Mouse (Mus musculus): ENCODE data around the gene Lrrfip1. TPM values are rescaled to one million over a fixed set of nuclear protein-coding genes. Genes with fewer than 3 reads are reported as not detected.

Gene Lrrfip1
- polyA plus RNA-seq, 1 experiment from 2014 or later: 60.4 TPM

GRCm38 (mm10) chr1:91092451-91092850 lies 93.9 kb downstream of the Lrrfip1 start:
- ATAC-seq (replicated peaks; ENCODE audit: low FRiP score, low TSS enrichment, low read depth) (no peak), DNase-seq (ENCODE audit: low spot score) (no peak)
- H3K9me3 ChIP-seq (ENCODE audit: control insufficient read depth, low read length): no peaks in the 10 kb centered on the region
- H3K4me3 ChIP-seq (ENCODE audit: low read depth, low read length): no peak overlapping the region
- 54% methylated on average over 6 of the region's 6 CpGs for WGBS
- no peaks in the 10 kb centered on the region for H3K27me3 ChIP-seq (replicated peaks; ENCODE audit: control insufficient read depth, insufficient read depth, low read length)
- H3K36me3 ChIP-seq (ENCODE audit: control insufficient read depth, insufficient read depth, low read length): no peaks in the 10 kb centered on the region
- H3K27ac ChIP-seq (ENCODE audit: low read depth): no peak overlapping the region
- no peak overlapping the region for H3K9ac ChIP-seq (ENCODE audit: low read length)
- no peak overlapping the region for H3K4me2 ChIP-seq (ENCODE audit: low read length)
- peaks cover 29% of the 10 kb centered on the region for H3K4me1 ChIP-seq (replicated peaks; ENCODE audit: control insufficient read depth, insufficient read depth, low read length)

- H3K4me3 ChIP-seq (ENCODE audit: low read depth, low read length): no peak overlapping the region
- no peak overlapping the region for H3K27ac ChIP-seq (ENCODE audit: low read depth)
- H3K27me3 ChIP-seq (replicated peaks; ENCODE audit: control insufficient read depth, insufficient read depth, low read length): no peaks in the 10 kb centered on the region
- 61% methylated on average over 2 of the region's 2 CpGs for WGBS
- no peak overlapping the region for H3K4me2 ChIP-seq (ENCODE audit: low read length)
- no peak for DNase-seq (ENCODE audit: low spot score)
- ATAC-seq (replicated peaks; ENCODE audit: low FRiP score, low TSS enrichment, low read depth): no peak
- peaks cover 27% of the 10 kb centered on the region for H3K4me1 ChIP-seq (replicated peaks; ENCODE audit: control insufficient read depth, insufficient read depth, low read length)
- no peaks in the 10 kb centered on the region for H3K9me3 ChIP-seq (ENCODE audit: control insufficient read depth, low read length)
- H3K36me3 ChIP-seq (ENCODE audit: control insufficient read depth, insufficient read depth, low read length): no peaks in the 10 kb centered on the region
- no peak overlapping the region for H3K9ac ChIP-seq (ENCODE audit: low read length)
These were observed 94.8 kb downstream of the Lrrfip1 start for GRCm38 (mm10) chr1:91093296-91093695.

DNA sequence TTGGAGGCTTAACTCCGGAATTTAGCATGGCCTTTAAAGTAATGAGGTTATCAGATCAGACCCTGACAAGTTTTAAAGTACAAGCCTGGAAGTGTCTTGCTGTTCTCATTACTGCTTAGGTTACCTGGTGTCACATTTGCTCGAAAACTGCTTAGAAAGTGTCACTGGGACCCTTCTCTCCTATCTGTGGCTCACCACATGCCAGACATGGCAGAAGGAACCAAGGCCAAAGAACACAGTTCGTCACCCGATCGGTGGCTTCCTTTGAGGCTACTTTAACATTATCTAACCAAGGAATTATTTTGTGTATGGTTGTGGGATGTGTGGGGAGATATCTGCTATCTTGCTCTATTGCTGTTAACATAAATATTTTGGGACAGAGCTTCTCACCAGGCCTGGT lies 95.5 kb downstream of the Lrrfip1 start:
- no peak overlapping the region for H3K27ac ChIP-seq (ENCODE audit: low read depth)
- no peak overlapping the region for H3K4me3 ChIP-seq (ENCODE audit: low read depth, low read length)
- peaks cover 24% of the 10 kb centered on the region for H3K4me1 ChIP-seq (replicated peaks; ENCODE audit: control insufficient read depth, insufficient read depth, low read length)
- no peak for DNase-seq (ENCODE audit: low spot score)
- WGBS: 68% methylated on average over 5 of the region's 5 CpGs
- H3K9me3 ChIP-seq (ENCODE audit: control insufficient read depth, low read length): no peaks in the 10 kb centered on the region
- no peak overlapping the region for H3K9ac ChIP-seq (ENCODE audit: low read length)
- H3K27me3 ChIP-seq (replicated peaks; ENCODE audit: control insufficient read depth, insufficient read depth, low read length): no peaks in the 10 kb centered on the region
- H3K36me3 ChIP-seq (ENCODE audit: control insufficient read depth, insufficient read depth, low read length): no peaks in the 10 kb centered on the region
- H3K4me2 ChIP-seq (ENCODE audit: low read length): no peak overlapping the region
- no peak for ATAC-seq (replicated peaks; ENCODE audit: low FRiP score, low TSS enrichment, low read depth)

GRCm38 (mm10) chr1:91095258-91095657 lies 96.7 kb downstream of the Lrrfip1 start:
- Histone ChIP-seq H3K9ac (ENCODE audit: low read length) (no peak overlapping the region), H3K27me3 (replicated peaks; ENCODE audit: control insufficient read depth, insufficient read depth, low read length) (no peaks in the 10 kb centered on the region), H3K27ac (ENCODE audit: low read depth) (no peak overlapping the region), H3K36me3 (ENCODE audit: control insufficient read depth, insufficient read depth, low read length) (no peaks in the 10 kb centered on the region), H3K4me3 (ENCODE audit: low read depth, low read length) (no peak overlapping the region), H3K4me1 (replicated peaks; ENCODE audit: control insufficient read depth, insufficient read depth, low read length) (peaks cover 24% of the 10 kb centered on the region), H3K9me3 (ENCODE audit: control insufficient read depth, low read length) (no peaks in the 10 kb centered on the region), H3K4me2 (ENCODE audit: low read length) (no peak overlapping the region)
- WGBS: 57% methylated on average over 3 of the region's 3 CpGs
- DNase-seq (ENCODE audit: low spot score) (no peak), ATAC-seq (replicated peaks; ENCODE audit: low FRiP score, low TSS enrichment, low read depth) (no peak; the same call in 1 of the 2 replicates)

GRCm38 (mm10) chr1:91095853-91096252 lies 97.3 kb downstream of the Lrrfip1 start:
- H3K4me1 ChIP-seq (replicated peaks; ENCODE audit: control insufficient read depth, insufficient read depth, low read length): peaks cover 24% of the 10 kb centered on the region
- H3K36me3 ChIP-seq (ENCODE audit: control insufficient read depth, insufficient read depth, low read length): no peaks in the 10 kb centered on the region
- H3K27me3 ChIP-seq (replicated peaks; ENCODE audit: control insufficient read depth, insufficient read depth, low read length): no peaks in the 10 kb centered on the region
- no peak overlapping the region for H3K4me3 ChIP-seq (ENCODE audit: low read depth, low read length)
- H3K4me2 ChIP-seq (ENCODE audit: low read length): no peak overlapping the region
- H3K9ac ChIP-seq (ENCODE audit: low read length): no peak overlapping the region
- H3K27ac ChIP-seq (ENCODE audit: low read depth): no peak overlapping the region
- DNase-seq (ENCODE audit: low spot score) (no peak), ATAC-seq (replicated peaks; ENCODE audit: low FRiP score, low TSS enrichment, low read depth) (no peak)
- 41% methylated on average over 1 of the region's 1 CpGs for WGBS
- no peaks in the 10 kb centered on the region for H3K9me3 ChIP-seq (ENCODE audit: control insufficient read depth, low read length)

DNA sequence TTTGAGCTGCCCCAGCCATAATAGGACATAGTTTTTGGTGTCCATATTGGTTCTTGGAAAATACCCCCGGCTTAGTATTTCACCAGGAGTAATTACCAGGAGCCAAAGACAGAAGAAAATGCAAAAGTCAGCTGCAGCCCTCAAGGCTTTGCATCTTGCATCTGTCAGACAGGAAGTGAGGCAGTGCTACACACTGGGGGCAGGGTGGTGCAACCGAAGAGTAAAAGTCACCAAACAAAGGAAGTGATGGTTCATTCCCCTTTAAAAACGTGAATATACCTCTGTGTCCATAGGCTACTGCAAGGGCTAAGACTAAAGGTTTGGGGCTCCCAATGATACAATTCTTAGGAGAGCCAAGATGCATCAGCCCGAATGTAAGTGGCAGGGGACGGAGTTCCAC lies 98.0 kb downstream of the Lrrfip1 start:
- 57% methylated on average over 5 of the region's 5 CpGs for WGBS
- ATAC-seq (replicated peaks; ENCODE audit: low FRiP score, low TSS enrichment, low read depth) (no peak), DNase-seq (ENCODE audit: low spot score) (no peak)
- Histone ChIP-seq H3K36me3 (ENCODE audit: control insufficient read depth, insufficient read depth, low read length) (no peaks in the 10 kb centered on the region), H3K4me1 (replicated peaks; ENCODE audit: control insufficient read depth, insufficient read depth, low read length) (peaks cover 24% of the 10 kb centered on the region), H3K4me3 (ENCODE audit: low read depth, low read length) (no peak overlapping the region), H3K9ac (ENCODE audit: low read length) (no peak overlapping the region), H3K27ac (ENCODE audit: low read depth) (no peak overlapping the region), H3K27me3 (replicated peaks; ENCODE audit: control insufficient read depth, insufficient read depth, low read length) (no peaks in the 10 kb centered on the region), H3K4me2 (ENCODE audit: low read length) (no peak overlapping the region), H3K9me3 (ENCODE audit: control insufficient read depth, low read length) (no peaks in the 10 kb centered on the region)

DNA sequence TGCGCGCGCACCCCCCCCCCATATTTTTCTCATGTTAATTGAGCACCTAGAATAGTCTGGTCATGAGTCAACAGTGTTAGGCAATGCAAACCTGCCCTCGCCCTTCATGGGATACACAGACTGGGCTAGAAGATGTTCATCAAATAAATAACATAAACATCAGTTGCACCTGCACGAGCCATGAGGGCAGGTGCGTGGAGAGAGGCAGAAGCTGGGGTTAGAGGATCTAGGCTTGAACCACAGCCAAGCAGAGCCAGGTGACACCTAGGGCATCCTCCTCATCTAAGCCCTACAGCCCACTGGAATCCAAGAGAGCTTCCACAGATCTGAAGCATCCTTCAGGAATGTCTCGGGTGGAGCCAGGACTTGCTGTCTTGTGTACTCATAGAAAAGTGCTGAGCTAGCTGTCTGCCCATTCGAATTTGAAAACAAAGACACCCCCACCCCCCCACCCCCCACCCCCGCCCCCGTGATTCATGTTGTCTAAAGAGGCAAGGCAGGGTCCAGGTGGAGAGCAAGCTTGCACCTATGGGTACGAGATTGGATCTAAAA lies 98.8 kb downstream of the Lrrfip1 start:
- ATAC-seq (replicated peaks; ENCODE audit: low FRiP score, low TSS enrichment, low read depth) (no peak), DNase-seq (ENCODE audit: low spot score) (no peak)
- Histone ChIP-seq H3K36me3 (ENCODE audit: control insufficient read depth, insufficient read depth, low read length) (no peaks in the 10 kb centered on the region), H3K27me3 (replicated peaks; ENCODE audit: control insufficient read depth, insufficient read depth, low read length) (no peaks in the 10 kb centered on the region), H3K4me1 (replicated peaks; ENCODE audit: control insufficient read depth, insufficient read depth, low read length) (peaks cover 24% of the 10 kb centered on the region), H3K4me3 (ENCODE audit: low read depth, low read length) (no peak overlapping the region), H3K27ac (ENCODE audit: low read depth) (no peak overlapping the region), H3K9me3 (ENCODE audit: control insufficient read depth, low read length) (no peaks in the 10 kb centered on the region), H3K4me2 (ENCODE audit: low read length) (no peak overlapping the region), H3K9ac (ENCODE audit: low read length) (no peak overlapping the region)
- 87% methylated on average over 11 of the region's 11 CpGs for WGBS

DNA sequence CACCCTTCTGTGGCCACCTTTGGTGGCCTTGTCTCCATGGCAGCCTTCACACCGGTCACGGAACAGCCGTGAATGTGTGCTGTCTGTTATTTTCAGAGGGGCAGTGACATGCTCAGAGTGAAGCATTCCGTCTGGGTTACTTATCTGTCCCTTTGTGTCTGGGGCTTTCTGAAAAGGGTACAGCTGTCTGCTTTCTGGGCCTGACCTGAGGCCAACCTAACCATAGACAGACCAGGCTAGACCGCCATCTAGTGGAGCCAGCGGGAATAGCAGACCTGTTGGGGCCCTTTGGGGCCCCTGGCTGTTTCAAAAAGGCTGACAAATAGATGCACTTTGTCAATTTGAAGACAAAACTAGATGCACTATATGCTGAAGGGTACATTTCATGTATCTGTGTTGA lies 100.3 kb downstream of the Lrrfip1 start:
- ATAC-seq (replicated peaks; ENCODE audit: low FRiP score, low TSS enrichment, low read depth) (0 out of 2 replicates have a peak, but pooled peaks have one; percentile 48), DNase-seq (ENCODE audit: low spot score) (peak; percentile 89)
- Histone ChIP-seq H3K4me1 (replicated peaks; ENCODE audit: control insufficient read depth, insufficient read depth, low read length) (peaks cover 24% of the 10 kb centered on the region), H3K9me3 (ENCODE audit: control insufficient read depth, low read length) (no peaks in the 10 kb centered on the region), H3K4me3 (ENCODE audit: low read depth, low read length) (no peak overlapping the region), H3K27me3 (replicated peaks; ENCODE audit: control insufficient read depth, insufficient read depth, low read length) (no peaks in the 10 kb centered on the region), H3K36me3 (ENCODE audit: control insufficient read depth, insufficient read depth, low read length) (peaks cover 9% of the 10 kb centered on the region), H3K27ac (ENCODE audit: low read depth) (no peak overlapping the region), H3K9ac (ENCODE audit: low read length) (no peak overlapping the region), H3K4me2 (ENCODE audit: low read length) (no peak overlapping the region)
- WGBS: 7% methylated on average over 6 of the region's 6 CpGs

- Histone ChIP-seq H3K4me2 (ENCODE audit: low read length) (no peak overlapping the region), H3K27ac (ENCODE audit: low read depth) (no peak overlapping the region), H3K4me3 (ENCODE audit: low read depth, low read length) (no peak overlapping the region), H3K4me1 (replicated peaks; ENCODE audit: control insufficient read depth, insufficient read depth, low read length) (no peaks in the 10 kb centered on the region; the same call in 1 of the 2 replicates), H3K9me3 (ENCODE audit: control insufficient read depth, low read length) (no peaks in the 10 kb centered on the region), H3K36me3 (ENCODE audit: control insufficient read depth, insufficient read depth, low read length) (peaks cover 34% of the 10 kb centered on the region), H3K9ac (ENCODE audit: low read length) (no peak overlapping the region), H3K27me3 (replicated peaks; ENCODE audit: control insufficient read depth, insufficient read depth, low read length) (no peaks in the 10 kb centered on the region)
- 70% methylated on average over 11 of the region's 11 CpGs for WGBS
- ATAC-seq (replicated peaks; ENCODE audit: low FRiP score, low TSS enrichment, low read depth) (no peak), DNase-seq (ENCODE audit: low spot score) (no peak)
These were observed 103.3 kb downstream of the Lrrfip1 start for GRCm38 (mm10) chr1:91101709-91102440.

All from intestine, embryonic 14.5 days (tissue).